Mouse (Mus musculus): ENCODE measurements around the gene Slc28a3.

DNA sequence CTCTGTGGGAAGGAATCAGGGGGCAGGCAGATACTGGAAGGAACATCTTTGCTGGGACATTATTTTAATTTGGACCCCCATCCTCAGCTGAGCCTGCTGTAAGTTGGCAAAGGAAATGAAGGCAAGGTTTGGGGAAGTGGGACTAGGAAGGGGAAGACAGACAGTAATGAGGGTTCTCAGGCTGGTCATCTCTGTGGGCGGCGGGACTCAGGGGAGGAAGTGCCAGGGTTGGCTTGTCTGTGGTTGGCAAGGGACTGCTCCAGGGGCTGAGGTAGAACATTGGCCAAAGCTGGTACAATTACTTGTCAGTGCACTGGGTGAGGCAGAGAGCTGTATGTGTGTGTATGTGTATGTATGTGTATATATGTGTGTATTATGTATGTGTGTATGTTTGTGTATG lies 107.1 kb downstream of the Slc28a3 start:
- no peak for TF ChIP-seq CTCF (IDR thresholded peaks at IDR 0.05; ENCODE audit: control insufficient read depth, insufficient read depth, insufficient replicate concordance, low read depth, low read length)
- no peak for TF ChIP-seq POLR2A (IDR thresholded peaks at IDR 0.05; ENCODE audit: control insufficient read depth, low read depth, low read length)

All from testis, adult 2 months (tissue).